In genomic region chr11:73198603-73199229, GRCm38 (mm10) we compare ENCODE assay signal across 8 mouse cellular contexts. TPM values are rescaled to one million over a fixed set of nuclear protein-coding genes. Genes with fewer than 3 reads are reported as not detected.
A peak's percentile ranks its signal among the peaks of the same experiment; 100 is the strongest.
DNase-seq lines count a peak whose midpoint lies in the region; ATAC-seq and TF ChIP-seq lines count a peak whose summit lies in the region.

TSS of gene Ctns (minus strand) at chr11:73199042.

- WGBS in kidney, embryonic 15.5 days: under 1% methylated on average over 22 of the region's 22 CpGs
- 1% methylated on average over 22 of the region's 22 CpGs for WGBS in limb, embryonic 14.5 days
- WGBS in midbrain, embryonic 14.5 days: under 1% methylated on average over 22 of the region's 22 CpGs

- peak; percentile 85 for ATAC-seq in activated CD4-positive, CD25-positive, alpha-beta regulatory T cell, adult 4 months
- peak; percentile 96 for ATAC-seq in kidney, embryonic 15.5 days (replicated peaks; ENCODE audit: low FRiP score)
- peak; percentile 97 for ATAC-seq in limb, embryonic 14.5 days (ENCODE audit: low FRiP score, low read depth)
- peak; percentile 95 for ATAC-seq in midbrain, embryonic 14.5 days (ENCODE audit: low FRiP score, low TSS enrichment)

- H3K27me3 ChIP-seq in kidney, embryonic 15.5 days: no peaks in the 10 kb centered on the region
- H3K27me3 ChIP-seq in limb, embryonic 14.5 days (ENCODE audit: control insufficient read depth, insufficient read depth, low read length): no peaks in the 10 kb centered on the region
- H3K27me3 ChIP-seq in midbrain, embryonic 14.5 days (ENCODE audit: control insufficient read depth, insufficient read depth, low read length): no peaks in the 10 kb centered on the region

- peaks cover 10% of the 10 kb centered on the region; the same call in 1 of the 2 replicates for H3K36me3 ChIP-seq in kidney, embryonic 15.5 days
- 0 out of 2 replicates have a peak, but pooled peaks cover 3% of the 10 kb centered on the region for H3K36me3 ChIP-seq in limb, embryonic 14.5 days (ENCODE audit: control insufficient read depth, insufficient read depth, low read length)
- peaks cover 11% of the 10 kb centered on the region for H3K36me3 ChIP-seq in midbrain, embryonic 14.5 days (ENCODE audit: control insufficient read depth, insufficient read depth, low read length)

- H3K4me1 ChIP-seq in kidney, embryonic 15.5 days: peaks cover 19% of the 10 kb centered on the region
- H3K4me1 ChIP-seq in limb, embryonic 14.5 days (ENCODE audit: control insufficient read depth, insufficient read depth, low read length): peaks cover 3% of the 10 kb centered on the region; the same call in 1 of the 2 replicates
- H3K4me1 ChIP-seq in midbrain, embryonic 14.5 days (ENCODE audit: control insufficient read depth, insufficient read depth, low read length): peaks cover 17% of the 10 kb centered on the region

- peak; percentile 44; the same call in 1 of the 2 replicates for TF ChIP-seq POLR2A in limb, embryonic 14.5 days (IDR thresholded peaks at IDR 0.05; ENCODE audit: borderline replicate concordance, extremely low read depth, insufficient read depth, insufficient read length)

- H3K4me3 ChIP-seq in kidney, embryonic 15.5 days (replicated peaks): peak within 1 kb of the TSS; percentile 80
- H3K4me3 ChIP-seq in limb, embryonic 14.5 days (replicated peaks; ENCODE audit: low read length): peak within 1 kb of the TSS; percentile 66
- peak within 1 kb of the TSS; percentile 56 for H3K4me3 ChIP-seq in midbrain, embryonic 14.5 days (replicated peaks; ENCODE audit: low read depth, low read length)

- peak within 1 kb of the TSS; percentile 98 for H3K4me2 ChIP-seq in kidney, embryonic 15.5 days
- peak within 1 kb of the TSS; percentile 93 for H3K4me2 ChIP-seq in limb, embryonic 14.5 days (replicated peaks; ENCODE audit: low read depth, low read length, severe bottlenecking)
- H3K4me2 ChIP-seq in midbrain, embryonic 14.5 days (ENCODE audit: low read length): peak within 1 kb of the TSS; percentile 93

- DNase-seq in A20 (ENCODE audit: low read depth, low spot score): peak; percentile 93
- DNase-seq in embryo, embryonic 11.5 days (ENCODE audit: low read depth, low spot score): peak; percentile 77
- peak; percentile 91 for DNase-seq in heart, adult 8-10 months (ENCODE audit: low spot score)
- DNase-seq in limb, embryonic 14.5 days (ENCODE audit: low spot score): peak; percentile 80
- peak; percentile 90 for DNase-seq in midbrain, embryonic 14.5 days
- DNase-seq in testis, postnatal 14 days (ENCODE audit: low spot score): peak; percentile 84

- H3K27ac ChIP-seq in kidney, embryonic 15.5 days: peak within 1 kb of the TSS; percentile 63; the same call in 1 of the 2 replicates
- no peak within 1 kb of the TSS for H3K27ac ChIP-seq in limb, embryonic 14.5 days (replicated peaks; ENCODE audit: low read depth, low read length)
- peak within 1 kb of the TSS; percentile 34; the same call in 1 of the 2 replicates for H3K27ac ChIP-seq in midbrain, embryonic 14.5 days (replicated peaks; ENCODE audit: low read depth, low read length)

- peak within 1 kb of the TSS; percentile 83 for H3K9ac ChIP-seq in kidney, embryonic 15.5 days
- peak within 1 kb of the TSS; percentile 68 for H3K9ac ChIP-seq in limb, embryonic 14.5 days (ENCODE audit: low read depth, low read length, severe bottlenecking)
- H3K9ac ChIP-seq in midbrain, embryonic 14.5 days (replicated peaks; ENCODE audit: low read length): peak within 1 kb of the TSS; percentile 77

- H3K9me3 ChIP-seq in kidney, embryonic 15.5 days (replicated peaks): no peaks in the 10 kb centered on the region
- no peaks in the 10 kb centered on the region for H3K9me3 ChIP-seq in limb, embryonic 14.5 days (ENCODE audit: control insufficient read depth, low read length)
- H3K9me3 ChIP-seq in midbrain, embryonic 14.5 days (ENCODE audit: control insufficient read depth, low read length): no peaks in the 10 kb centered on the region

RNA-seq across cellular contexts. Expression of gene Ctns, which starts in this region (rescaled TPM):
- polyA plus RNA-seq in activated CD4-positive, CD25-positive, alpha-beta regulatory T cell, adult 4 months (2017; shearing (Covaris generic)): 1 to 10 TPM; 8.6 to 8.9 TPM
- 1 to 10 TPM; 7.5 to 10.0 (median 9.6) TPM for total RNA-seq in heart, adult 8-10 months (2022)
- 17.7 and 18.2 TPM in 2 replicates for polyA plus RNA-seq in kidney, embryonic 15.5 days (2015; fragmentation: Nextera tagmentation; extraction: Ambion mirVana)
- polyA plus RNA-seq in limb, embryonic 14.5 days (2012; rRNA removed): 25.9 and 32.0 TPM in 2 replicates
- 24.6 and 27.4 TPM in 2 replicates for polyA plus RNA-seq in limb, embryonic 14.5 days (2014; fragmentation: Nextera tagmentation; extraction: Ambion mirVana)
- polyA plus RNA-seq in midbrain, embryonic 14.5 days (2014; fragmentation: Nextera tagmentation; extraction: Ambion mirVana): 18.1 and 23.0 TPM in 2 replicates
